Mouse (Mus musculus) v-Abl transformed pro-B cells (cell line): ENCODE measurements around the gene Clba1.

Experiments used
- in situ Hi-C, 2 experiments: fragments of 400-800 bp; cut with MboI; formaldehyde crosslinking; loops; one replicate each; pipeline ENCODE4 v1.15.1; 2025; ENCODE audit not compliant: unreplicated experiment in 2 of 2

The Clba1 gene

DNA sequence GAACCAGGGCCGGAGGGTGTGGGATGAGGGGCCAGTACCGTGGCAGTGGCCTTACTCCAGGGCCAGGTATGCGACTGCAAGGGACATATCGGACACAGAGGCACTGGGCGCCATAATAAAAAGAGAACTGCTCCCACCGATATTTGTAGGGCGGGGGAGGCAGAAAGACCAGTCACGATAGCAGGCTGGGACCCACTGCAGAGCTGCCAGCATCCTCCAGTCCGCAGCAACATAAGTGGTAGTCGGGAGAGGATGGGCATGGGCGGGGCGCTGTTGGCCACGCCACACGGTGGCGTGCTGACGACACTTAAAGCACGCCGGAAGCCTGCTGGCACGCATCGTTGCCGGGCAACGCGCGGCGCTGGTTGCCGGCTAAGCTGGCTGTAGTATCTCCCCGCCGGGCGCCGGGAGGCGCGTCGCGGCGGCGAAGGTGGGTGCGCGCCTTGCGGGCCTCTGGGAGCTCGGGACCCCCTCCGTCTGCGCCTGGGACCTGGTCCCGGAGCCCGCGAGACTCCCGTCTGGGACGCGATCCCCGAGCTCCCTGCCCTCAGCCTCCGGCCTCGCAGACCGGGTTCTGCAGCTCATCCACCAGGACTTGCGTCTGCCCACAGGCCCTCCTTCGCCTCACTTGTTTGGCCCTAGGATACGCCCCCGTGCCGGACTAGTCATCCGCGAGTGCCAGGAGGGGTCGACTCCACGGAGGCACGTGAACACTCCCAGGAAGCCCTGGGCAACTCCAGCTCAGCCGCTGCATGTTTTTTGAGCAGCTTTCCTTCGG is at the start of gene Clba1:
TSS of gene Clba1 (plus strand) at position 351 of the 778 bp plus-strand sequence.
- in situ Hi-C loops, result loop anchor here in 1 of 2 experiments (5.0 kb wide), 1 partner anchor 34 kb away; no protein-coding TSS in a partner anchor

DNA sequence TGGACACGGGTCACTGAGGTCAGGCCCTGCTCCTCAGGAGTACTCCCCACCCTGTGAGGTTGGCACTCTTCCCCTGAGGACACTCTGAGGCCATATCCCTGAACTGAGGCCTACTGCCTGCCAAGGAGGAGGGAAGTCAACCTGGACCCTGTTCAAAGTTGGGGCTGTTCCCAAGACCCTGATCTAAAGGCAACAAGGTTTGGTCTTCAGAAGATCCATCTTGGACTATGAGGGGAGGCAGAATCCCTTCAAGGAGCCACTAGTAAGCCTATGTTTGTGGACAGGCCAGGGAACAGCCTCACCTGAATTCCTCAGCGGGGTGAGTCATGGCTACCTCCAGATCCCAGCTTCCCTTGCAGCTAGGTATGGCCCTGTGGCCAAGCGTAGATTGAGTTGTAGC is 49.3 kb upstream of the Clba1 start:
- in situ Hi-C loops, result no loop called here

DNA sequence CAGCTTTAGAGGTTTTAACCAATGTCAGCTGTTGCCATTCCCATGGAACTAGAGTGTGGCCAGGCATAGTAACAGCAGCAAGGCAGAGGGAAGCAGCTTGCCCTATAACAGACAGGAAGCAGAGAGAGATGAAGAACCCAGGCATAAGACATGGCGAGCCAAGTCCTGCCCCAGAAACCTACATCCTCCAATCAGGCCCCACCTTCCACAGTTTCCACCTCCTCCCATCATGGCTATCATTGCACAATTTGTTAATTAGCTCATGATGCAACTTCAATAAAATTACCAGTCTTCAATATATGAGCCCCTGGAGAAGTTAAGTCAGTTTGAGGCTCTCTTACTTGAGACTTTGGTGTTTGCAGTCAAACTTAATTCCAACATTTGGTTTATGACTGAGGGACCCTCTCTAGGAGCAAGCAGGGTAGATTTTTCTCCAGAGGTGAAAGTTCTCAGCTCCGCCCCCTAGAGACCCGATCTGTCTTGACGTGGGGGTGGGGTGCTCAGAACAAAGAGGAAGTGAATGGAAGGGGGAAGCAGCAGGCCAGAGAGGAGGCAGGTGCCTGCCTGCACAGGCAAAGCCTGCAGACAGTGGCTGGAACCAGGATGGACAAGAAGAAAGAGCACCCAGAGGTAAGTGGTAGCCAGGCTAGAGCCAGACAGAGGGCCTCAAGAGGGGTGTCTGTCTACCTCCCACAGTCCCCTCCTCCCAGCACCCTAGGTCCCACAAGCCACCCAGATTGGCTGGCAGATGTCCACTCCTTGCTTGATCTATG is 48.4 kb upstream of the Clba1 start, which contains the start of gene Pld4:
TSS of gene Pld4 (plus strand) at position 502 of the 773 bp plus-strand sequence.
- in situ Hi-C loops, result no loop called here

DNA sequence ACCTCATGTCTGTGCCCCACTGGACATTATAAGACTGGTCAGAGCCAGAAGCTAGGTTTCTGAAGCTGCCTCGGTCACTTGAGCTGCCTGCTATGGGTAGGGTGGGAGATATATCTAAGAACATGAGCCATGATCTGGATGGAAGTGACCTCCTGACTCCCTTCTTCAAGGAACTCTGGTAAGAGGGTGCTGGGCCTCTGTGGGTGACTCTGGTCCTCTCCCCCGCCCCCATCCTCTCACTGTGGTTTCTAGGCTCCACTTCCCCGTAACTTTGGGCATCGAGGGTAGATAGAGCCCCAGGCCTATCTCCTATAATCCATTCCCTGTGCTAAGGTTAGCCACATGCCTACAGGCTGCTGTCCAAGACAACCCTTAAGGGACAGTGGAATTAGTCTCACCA is 47.3 kb upstream of the Clba1 start:
- in situ Hi-C loops, result no loop called here

DNA sequence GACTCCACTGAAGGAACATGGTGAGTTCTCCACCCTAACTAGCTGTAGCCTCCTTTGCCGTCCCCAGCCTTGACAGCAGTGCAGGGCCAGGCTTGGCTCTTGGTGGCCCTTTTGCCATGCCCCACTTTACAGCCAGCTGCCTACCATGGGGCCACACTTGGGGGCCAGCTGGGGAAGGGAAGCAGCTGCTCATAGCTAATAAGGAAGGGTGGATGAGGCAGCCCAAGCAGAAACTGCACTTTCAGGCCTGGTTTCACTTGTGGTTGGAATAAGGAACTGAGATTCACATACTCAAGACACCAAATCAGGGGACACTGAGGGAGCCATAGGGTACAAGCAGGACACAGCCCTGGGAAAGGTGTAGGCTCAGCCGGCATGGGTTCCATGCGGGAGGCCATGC is 46.7 kb upstream of the Clba1 start:
- in situ Hi-C loops, result no loop called here

DNA sequence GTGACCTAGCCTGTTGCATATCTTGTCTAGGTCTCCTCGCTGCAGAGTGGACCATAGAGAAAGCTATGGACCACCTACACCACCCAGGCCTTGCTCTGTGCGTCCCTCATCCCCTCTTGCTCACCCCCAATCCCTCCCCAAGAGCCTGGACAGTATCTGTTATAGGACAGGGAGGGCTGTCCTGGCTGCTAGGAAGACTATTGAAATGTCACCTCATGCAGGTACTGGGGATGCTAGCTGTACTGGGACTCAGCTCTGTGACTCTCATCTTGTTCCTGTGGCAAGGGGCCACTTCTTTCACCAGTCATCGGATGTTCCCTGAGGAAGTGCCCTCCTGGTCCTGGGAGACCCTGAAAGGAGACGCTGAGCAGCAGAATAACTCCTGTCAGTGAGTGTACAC is 45.6 kb upstream of the Clba1 start:
- in situ Hi-C loops, result no loop called here

DNA sequence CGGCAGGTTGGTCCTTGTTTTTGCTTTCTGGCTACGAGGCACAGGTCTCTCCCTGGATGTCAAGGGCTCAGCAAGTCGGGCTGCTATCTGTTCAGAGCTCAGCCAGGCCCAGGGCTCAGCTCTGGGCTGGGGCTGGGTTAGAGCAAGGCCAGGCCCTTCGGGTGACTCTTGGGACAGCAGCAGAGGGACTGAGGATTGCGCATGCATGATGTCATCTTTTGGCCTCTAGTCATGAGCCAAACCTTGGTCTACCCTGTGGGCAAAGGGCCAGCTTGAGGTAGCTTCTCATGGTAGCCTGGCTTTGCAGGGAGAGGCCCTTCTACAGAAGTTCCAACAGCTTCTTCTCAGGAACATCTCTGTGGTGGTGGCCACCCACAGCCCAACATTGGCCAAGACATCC is 44.6 kb upstream of the Clba1 start:
- in situ Hi-C loops, result no loop called here

DNA sequence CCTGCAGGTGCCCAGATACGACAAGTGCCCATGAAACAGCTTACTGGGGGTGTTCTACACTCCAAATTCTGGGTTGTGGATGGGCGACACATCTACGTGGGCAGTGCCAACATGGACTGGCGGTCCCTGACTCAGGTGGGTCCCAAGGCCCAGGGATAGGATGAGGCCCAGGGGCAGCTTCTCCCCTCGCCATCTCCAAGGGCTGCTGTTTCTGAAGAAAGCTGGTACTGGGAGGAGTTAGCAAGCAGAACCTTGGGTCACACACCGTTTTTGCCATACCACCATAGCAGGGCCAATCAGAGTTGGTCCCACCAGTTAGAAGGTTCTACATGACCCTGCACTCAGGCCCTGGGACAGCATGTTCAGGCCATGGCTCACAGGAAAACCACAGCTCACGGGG is 43.7 kb upstream of the Clba1 start:
- in situ Hi-C loops, result no loop called here

DNA sequence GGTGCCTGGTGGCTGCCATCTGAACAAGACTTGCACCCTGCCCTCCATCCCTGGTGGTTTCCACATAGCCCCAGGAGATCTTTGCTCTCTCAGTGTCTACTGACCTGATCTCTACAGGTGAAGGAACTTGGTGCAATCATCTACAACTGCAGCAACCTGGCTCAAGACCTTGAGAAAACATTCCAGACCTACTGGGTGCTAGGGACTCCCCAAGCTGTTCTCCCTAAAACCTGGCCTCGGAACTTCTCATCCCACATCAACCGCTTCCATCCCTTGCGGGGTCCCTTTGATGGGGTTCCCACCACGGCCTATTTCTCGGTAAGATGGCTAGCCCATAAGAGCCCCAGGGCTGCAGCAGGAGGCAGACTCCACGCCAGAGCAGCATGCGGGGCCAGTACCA is 42.2 kb upstream of the Clba1 start:
- in situ Hi-C loops, result no loop called here

DNA sequence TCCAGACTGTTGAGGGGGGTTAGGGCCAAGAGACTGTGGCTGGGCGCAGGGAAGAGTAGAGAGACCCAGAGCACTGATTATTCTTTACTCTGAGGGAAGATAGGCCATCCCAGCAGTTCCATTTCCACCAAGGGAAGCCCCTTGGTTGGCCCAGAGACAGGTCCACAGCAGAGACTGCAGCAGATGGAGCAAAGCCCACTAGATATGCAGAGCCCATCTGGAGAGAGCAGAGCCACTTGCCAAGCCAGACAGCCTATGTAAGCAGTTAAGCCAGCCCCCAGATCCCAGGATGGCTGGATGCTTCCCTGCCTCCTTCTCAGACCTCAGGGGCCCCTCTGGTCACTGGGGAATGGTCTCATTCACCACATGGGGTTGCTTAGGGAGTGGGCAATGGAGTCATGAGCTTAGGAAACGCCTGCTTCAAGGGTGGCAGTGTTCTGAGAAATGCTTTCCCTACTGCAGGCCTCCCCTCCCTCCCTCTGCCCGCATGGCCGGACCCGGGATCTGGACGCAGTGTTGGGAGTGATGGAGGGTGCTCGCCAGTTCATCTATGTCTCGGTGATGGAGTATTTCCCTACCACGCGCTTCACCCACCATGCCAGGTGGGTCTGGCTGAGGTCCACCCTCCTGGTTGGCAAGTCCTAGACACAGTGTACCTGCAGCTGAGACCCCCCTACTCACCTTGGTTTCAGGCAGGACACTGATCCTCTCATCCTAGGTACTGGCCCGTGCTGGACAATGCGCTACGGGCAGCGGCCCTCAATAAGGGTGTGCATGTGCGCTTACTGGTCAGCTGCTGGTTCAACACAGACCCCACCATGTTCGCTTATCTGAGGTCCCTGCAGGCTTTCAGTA is 41.5 kb upstream of the Clba1 start:
- in situ Hi-C loops, result no loop called here

DNA sequence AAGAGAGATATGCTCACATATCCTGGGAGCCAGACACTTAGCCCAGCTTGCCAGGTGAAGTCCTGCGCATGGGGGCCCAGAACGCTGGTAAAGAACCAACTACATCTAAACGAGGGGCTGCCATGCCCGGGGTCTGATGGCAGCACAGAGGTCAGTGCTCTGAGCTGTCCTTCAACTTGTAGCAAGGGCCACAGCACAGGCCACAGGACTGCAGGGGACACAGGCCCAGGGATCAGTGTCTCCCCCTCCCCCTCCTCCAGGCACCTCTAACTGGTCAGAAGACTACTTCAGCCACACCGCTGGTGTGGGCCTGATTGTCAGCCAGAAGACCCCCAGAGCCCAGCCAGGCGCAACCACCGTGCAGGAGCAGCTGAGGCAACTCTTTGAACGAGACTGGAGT is 40.6 kb upstream of the Clba1 start:
- in situ Hi-C loops, result no loop called here

DNA sequence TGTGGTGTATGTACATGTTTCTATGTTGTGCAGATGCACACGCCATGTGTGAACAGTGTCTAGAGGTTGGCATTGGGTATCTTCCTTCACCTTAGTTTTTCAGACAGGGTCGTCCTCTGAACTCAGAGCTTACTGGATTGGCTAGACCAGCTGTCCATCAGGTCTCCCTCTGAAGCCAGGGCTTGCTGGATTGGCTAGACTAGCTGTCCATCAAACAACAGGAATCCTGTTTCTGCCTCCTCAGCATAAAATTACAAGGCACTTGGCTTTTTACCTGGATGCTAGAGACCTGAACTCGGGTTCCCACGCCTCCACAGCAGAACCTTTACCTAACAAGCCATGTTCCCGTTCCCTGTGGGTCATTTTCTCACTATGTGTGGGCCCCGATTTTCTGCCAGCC is 39.7 kb upstream of the Clba1 start:
- in situ Hi-C loops, result no loop called here

DNA sequence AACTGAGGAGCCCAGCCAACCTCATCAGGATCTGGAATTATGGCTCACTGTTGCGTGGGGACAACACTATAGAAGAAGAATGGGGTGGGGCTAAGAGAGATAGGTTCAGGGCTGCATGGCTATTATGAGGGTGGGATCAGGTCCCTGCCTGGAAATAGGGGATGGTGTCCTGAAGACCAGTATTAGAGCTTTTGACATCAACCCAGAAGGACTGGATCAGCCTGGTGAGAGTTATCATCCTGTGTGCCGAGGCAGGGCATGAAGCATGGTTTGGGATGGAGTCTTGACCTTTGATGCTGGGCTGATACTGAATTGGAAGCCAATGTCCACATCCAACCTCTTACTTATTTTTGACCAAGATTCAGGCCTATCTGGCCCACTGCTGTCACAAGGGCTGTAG is 39.0 kb upstream of the Clba1 start:
- in situ Hi-C loops, result no loop called here

DNA sequence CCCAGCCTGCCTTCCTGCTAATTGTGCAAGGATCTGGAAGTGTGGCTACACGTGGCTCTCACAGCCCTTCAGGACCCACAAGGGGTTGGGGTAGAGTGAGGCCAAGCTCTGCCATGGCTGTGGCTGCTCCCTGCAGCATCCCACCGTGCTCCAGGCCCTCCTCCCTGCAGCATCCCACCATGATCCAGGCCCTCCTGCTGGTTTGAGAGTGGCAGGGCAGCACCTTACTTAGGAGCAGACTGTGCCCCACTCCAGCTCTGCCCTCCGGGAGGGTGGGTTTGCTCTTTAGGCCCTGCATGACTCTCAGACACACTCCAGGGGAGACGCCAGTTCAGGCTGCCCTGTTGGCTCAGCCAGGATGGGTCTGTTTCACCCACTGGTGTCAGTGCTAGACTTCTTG is 38.3 kb upstream of the Clba1 start:
- in situ Hi-C loops, result no loop called here

DNA sequence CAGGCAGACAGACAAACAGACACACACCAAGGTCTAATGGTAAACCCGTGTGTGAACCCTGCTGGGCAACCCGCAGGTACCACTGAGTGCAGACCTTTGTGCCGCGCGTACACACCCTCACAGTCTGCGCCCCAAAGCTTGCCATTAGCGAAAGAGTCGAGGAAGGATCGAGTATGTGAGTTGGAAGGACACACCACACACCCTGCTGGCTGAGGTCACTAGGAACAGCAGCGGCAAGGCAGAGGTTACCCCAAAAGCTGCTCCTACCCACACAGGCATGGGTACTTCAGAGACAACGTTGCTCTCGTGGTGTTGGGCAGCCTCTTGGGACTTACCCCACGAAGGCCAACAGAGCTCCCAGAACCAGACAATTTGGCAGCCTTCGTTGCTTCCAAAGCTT is 36.4 kb upstream of the Clba1 start:
- in situ Hi-C loops, result no loop called here

DNA sequence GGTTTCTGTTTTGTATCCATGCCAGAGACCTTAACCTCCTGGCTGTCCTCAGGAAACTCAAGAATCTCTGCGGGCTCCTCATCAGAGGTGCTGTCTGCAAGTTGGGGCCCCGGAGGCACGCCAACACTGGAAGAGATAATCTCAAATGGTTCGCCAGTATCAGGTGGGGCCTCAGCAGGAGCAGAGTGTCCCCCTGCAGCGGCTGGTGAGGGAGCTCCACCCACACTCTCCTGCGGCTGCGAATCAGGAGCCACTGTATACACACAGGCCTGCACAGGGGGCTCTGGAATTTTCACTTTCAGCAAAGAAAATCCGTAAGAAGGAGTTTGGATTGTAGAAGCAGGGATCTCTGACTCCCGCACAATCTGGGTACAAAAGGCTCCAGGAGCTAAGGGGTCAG is 35.4 kb upstream of the Clba1 start:
- in situ Hi-C loops, result no loop called here

DNA sequence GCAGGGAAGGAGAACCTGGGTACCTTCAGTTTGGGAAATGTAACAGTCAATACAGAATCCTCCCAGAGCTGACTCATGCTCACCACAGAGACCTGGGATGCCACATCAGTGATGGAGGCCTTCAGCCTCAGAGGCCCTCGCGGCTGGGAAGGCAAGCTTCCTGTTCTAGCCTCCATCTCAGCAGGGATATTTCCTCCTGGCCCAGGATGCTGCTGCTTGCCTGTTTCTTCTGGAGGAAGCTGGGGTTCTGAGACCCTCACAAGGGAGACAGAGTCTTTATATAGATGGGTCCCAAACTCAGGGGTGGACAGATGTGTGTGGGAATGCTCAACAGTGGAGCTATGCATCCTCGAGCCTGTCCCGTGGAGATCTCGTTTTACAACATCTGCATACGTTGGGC is 34.7 kb upstream of the Clba1 start:
- in situ Hi-C loops, result no loop called here

DNA sequence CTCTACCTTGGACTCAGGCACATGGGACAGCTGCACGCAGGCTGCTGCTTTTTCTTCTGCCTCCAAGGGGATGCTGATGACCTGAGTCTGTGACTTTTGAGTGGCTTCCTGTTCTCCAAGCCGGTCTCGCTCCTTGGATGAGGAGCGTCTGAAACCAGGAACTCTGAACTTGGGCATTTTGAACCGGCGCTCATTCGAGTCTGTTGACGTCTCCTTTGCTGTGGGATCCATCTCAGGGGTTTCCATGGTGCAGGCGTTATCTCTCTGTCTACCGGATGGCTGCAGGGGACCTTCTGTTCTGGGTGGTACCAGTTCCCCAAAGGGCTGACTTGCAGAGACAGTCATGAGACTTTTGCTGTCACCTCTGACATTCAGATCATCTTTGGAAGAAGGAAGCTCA is 34.3 kb upstream of the Clba1 start:
- in situ Hi-C loops, result no loop called here

DNA sequence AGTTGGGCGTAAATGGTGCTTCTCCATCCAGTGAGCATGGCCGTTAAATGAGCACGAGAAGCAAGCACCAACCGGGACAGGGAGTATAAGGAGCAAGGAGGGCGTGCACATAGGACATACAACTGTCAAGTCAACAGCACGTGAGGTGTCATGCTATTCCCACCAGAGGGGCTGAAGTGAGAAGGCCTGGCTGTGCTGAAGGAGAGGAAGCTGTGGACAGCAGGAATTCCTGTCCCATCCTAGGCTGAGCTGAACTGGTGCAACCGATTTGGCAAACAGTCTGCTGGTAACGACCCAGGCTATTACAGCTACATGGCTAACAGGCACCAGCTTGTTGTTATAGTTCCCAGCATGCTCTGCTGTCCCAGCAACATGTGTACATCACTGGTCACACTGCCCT is 17.7 kb upstream of the Clba1 start:
- in situ Hi-C loops, result no loop called here

DNA sequence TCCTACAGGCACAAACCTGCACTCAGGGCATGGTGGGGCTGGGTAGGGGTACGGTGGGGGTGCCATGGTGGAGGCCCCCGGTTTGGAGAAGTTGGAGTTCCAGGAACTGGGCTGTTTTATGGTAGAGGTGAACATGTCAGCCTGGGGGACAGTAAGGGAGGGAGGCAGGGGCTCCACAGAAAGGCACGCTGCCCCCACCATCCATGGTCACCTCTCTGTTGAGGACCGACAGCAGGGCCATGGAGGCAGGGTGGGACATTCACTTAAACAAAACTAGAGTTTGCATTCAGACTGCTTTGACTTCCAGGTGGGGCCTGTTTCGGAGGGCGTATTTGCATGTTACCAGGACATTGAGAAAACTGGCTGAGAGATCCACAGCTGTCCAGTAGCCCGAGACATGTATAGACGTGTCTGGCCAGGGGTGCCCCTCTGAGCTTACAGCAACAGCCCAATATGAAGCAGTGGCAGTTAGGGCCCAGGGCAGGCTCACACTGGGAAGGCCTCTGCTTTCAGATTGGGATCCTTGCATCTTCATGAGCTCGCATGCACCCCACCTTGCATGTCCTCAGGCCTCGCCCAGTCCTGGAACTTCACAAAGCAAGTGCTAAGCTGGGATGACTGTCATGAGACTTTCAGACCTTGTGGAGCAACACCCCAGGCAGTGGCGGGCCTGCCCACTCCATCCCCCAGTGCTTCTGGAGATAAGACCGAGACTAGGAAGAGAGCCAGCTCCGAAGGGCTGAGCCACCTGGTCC is 15.0 kb upstream of the Clba1 start:
- in situ Hi-C loops, result no loop called here
